Mouse (Mus musculus) megakaryocyte progenitor cell, adult 5-6 weeks (primary cell): ENCODE data around the gene Insig2. TPM values are rescaled to one million over a fixed set of nuclear protein-coding genes. Genes with fewer than 3 reads are reported as not detected.

ENCODE experiments used
- ATAC-seq: replicated peaks from 2 replicates; pipeline ENCODE4 v1.8.0; 2016; ENCODE audit warnings: mild to moderate bottlenecking, moderate TSS enrichment, inconsistent platforms; ENCODE audit not compliant: poor library complexity
- total RNA-seq, 2 experiments: library from RNA; stranded (forward) in 1 of 2; stranded (reverse) in 1 of 2; fragments of 157-497, 149-512 nt in 1 of 2; fragments of 200-1000 nt in 1 of 2; gene quantifications; 2 replicates each; pipeline versions ENCODE4 v1.2.3 to v1.2.4; 2015 to 2017

Gene Insig2
- total RNA-seq, 2 experiments from 2014 or later: 8.2 to 24.8 TPM

DNA sequence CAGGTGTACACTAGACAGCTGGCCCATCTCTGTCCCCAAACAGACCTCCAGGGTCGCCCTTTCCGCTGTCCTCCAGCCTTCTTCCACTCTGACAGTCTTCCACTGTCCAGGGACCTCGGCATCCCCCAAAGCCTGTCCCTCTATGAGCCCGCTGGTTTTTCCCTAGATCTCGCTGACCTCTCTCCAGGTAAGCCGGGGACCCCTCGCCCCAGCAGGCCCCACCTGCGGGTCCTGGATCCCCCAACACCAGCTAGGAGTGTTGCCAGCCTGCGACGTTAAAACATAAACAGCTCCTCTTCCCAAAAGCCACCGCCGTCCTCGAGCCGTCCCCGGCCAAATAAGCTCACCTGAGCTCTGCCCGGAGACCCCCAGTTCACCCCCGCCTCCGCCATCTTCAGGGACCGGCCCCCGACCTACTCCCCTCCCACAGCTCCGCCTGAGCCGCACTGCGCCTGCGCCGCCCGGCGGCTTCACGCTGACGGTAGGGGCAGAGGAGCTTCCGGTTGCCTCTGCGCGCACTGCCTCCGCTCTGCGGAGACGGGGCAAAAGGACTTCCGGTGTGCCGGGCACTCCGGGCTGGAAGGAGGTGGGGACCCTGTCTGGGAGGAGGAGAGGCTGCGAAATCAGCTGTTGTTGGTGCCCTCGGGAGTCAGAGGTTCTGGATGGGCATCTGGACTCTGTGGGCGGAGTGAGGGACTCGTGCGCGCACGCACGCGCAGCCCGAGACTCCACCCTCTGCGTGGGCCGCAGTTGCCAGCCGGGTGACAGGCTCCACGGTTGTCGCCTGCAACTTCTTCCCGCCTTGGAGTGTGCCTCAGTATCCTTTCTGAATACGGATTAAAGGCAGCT lies 4.8 kb downstream of the Insig2 start:
- ATAC-seq: peak; percentile 92

DNA sequence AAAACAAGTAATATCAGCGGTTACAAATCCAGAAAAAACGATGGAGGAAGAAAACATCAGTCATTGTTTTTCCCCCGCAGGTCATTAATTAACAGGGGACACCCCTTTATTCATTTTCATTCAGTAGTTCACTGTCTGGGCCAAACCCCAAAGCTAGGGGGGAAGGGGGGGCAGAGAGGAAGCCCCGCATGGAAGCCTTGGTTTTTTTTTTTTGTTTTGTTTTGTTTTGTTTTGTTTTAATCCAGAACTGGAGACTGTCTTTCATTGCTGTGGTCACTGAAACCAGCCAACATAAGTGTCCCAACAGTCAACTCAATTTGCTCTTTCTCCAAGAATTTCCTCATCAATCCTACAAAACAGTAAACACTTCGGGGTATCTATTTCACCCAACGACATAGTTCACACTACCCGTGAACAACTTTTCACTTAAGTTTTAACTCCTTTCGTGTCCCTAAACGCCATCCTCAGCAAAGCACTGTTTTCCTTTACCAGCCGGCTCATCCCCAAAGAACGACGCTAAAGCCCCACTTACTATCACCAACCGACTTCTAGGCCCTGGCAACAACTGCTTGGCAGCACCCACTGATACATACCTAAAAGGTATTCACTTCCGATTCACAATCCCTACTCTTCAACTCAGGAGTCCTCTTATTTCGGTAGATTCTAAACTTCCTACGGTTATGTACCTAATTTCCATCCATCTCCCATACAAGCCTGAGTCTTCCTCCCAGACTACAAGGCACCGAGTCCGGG lies 5.6 kb downstream of the Insig2 start:
- ATAC-seq: peak; percentile 7

GRCm38 (mm10) chr1:121323501-121323900 lies 8.9 kb downstream of the Insig2 start:
- ATAC-seq: no peak

DNA sequence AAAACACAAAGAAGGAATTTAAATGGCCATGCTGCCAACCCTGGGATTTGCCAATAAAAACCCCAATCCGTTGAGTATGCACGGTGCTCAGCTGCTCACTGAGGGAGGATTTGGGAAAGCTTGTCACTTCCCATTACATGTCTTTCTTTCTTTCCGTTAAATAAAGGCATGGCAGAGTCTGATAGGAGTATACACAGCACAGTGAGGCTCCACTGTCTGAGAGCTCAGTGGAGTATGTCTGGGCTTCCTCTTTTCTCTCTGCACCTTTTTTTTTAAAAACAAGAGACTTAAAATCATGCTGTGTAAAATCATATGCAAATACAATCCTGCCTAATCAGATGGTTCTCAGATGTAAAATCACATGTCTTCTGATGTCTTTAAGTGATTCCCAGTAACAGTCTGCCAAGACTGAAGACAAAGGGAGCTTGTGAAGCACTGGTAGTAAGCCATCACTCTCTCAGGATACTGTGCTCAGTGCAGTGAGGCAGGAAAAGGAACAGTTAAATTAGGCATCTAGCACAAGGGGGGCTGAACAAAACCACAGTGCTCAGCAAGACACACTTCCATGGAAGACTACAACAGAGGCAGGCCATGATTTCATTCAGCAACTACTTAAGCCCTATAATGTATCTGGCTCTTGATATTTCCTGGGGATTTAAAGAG lies 17.5 kb downstream of the Insig2 start:
- peak; percentile 69 for ATAC-seq

- ATAC-seq: no peak
These were observed 19.2 kb downstream of the Insig2 start for GRCm38 (mm10) chr1:121313181-121313580.

DNA sequence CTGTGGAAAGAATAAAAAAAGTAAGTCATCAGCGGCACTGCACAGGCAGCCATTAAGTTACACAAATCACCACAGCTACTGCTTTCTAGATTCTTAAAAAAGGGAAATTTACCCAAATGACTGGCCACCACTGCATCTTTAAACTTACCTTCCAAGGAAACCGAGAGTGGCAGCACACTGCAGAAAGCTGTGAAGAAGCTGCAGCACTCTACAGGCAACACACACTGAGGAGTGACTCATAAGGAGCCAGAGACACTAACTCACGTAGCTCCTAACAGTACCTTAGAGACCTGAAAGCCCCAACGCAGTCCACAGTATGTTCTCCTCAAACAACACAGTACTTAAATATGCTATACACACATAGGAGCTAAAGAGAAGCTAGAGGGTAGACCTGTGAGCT lies 20.1 kb downstream of the Insig2 start:
- ATAC-seq: no peak

GRCm38 (mm10) chr1:121296717-121297255 lies 35.6 kb downstream of the Insig2 start:
- ATAC-seq: no peak

- ATAC-seq: peak; percentile 34; the same call in 1 of the 2 replicates
These were observed 38.8 kb downstream of the Insig2 start for GRCm38 (mm10) chr1:121293571-121293970.

GRCm38 (mm10) chr1:121290841-121291240 lies 41.5 kb downstream of the Insig2 start:
- no peak for ATAC-seq

- no peak for ATAC-seq
These were observed 42.0 kb downstream of the Insig2 start for GRCm38 (mm10) chr1:121290340-121290739.

DNA sequence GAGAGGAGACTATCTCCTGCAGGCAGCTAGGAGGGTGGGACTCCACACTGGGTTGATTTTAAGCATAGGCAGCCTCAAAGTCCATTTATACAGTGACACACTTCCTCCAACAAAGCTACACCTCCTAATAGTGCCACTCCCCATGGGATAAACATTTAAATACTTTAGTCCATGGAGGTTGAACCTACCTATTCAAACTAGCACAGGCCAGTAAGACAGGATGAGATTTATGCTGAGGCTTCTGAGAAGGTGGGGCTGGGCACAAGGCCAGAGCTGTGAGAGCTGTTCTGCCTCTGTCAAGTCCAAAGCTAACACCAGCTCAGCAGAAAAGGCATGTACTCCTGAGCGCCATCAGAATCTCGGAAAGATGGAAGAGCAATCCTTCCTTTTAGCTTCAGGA lies 48.2 kb downstream of the Insig2 start:
- no peak for ATAC-seq

- ATAC-seq: no peak
These were observed 51.9 kb downstream of the Insig2 start for GRCm38 (mm10) chr1:121280501-121280900.

- ATAC-seq: no peak
These were observed 54.0 kb downstream of the Insig2 start for GRCm38 (mm10) chr1:121278370-121278769.

- no peak for ATAC-seq
These were observed 54.9 kb downstream of the Insig2 start for GRCm38 (mm10) chr1:121277466-121277865.

DNA sequence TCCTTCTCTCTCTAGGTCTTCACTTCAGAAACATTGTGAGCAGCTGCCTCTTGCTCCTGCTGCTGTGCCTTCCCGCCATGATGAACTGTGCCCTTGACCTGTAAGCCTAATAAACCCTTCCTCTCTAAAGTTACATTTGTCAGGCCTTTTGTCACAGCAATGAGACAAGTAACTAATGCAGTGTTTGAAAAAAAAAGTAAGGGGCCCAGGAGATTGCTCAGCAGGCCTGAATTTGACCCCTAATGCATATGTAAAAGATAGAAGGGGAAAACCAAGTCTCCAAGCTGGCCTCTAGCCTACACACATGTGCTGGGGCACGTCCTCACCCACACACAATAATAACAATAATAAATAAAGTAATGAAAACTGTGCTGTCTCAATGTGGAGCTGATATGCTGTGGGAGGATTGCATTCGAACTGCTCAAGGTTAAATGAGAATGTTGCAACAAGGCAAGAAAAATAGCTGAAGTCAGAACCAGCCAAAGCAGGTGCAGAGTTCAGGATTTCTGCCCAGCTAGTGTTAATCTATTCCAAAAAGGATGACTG lies 56.4 kb downstream of the Insig2 start:
- ATAC-seq: no peak

DNA sequence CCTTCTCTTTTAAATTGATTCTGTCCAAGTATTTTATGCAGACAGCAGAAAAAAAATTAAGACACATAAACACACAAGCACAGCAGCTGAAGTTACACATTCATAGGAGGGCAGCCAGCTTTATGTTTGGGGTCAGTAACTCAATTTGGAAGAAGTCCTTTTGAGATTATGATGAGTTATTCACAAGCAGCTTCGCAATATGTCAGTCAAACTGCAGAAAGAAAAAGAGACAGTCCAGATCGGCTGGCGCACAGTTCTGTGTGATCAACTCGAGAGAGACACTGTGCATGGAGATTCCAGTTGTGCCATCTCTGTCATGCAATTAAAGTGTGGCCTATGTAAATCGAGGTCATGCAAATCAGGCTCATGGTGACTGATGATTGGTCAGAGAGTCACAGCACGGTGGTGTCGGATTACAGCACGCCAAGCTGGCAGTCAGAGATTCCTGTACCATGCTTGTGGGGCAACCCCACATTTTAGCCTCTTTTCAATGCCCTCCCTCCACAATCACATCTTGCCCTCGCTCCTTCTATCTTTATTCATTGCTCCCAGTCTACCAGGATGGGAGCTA lies 72.1 kb downstream of the Insig2 start:
- no peak for ATAC-seq
